Mouse (Mus musculus): ENCODE measurements around the gene Fxyd2.

The Fxyd2 gene

DNA sequence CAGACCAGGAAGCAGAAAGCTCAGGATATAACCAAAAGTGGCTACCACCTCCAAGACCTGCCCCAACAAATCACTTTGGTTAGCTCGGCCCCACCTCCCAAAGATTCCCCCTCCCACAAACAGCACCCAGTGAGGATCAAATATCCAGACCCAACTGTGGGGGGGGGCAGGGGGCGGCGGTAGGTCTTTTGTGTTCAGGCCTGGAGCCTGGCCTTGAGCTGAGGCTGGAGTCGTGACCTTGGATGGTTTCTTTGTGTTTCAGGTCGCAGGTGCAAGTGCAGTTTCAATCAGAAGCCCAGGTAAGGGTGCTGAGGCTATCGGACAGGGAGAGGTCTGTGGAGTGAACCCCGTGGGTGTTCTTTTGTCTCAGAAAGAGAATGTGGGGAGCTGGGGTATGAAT, 8.2 kb upstream of the Fxyd2 start:
- no peak for DNase-seq (ENCODE audit: low spot score in 2 of 2)

- DNase-seq (ENCODE audit: low spot score in 2 of 2): no peak
These were observed 4.3 kb upstream of the Fxyd2 start for GRCm38 (mm10) chr9:45395218-45395617.

GRCm38 (mm10) chr9:45395796-45396195, 3.7 kb upstream of the Fxyd2 start:
- no peak for DNase-seq (ENCODE audit: low spot score in 2 of 2)

- DNase-seq (ENCODE audit: low spot score in 2 of 2): no peak
These were observed 1.1 kb upstream of the Fxyd2 start for GRCm38 (mm10) chr9:45398336-45398735.

- DNase-seq (ENCODE audit: low spot score in 2 of 2): no peak
These were observed 2.4 kb downstream of the Fxyd2 start for GRCm38 (mm10) chr9:45401851-45402250.

- DNase-seq (ENCODE audit: low spot score in 2 of 2): no peak
These were observed 3.5 kb downstream of the Fxyd2 start for GRCm38 (mm10) chr9:45402957-45403356.

- DNase-seq (ENCODE audit: low spot score in 2 of 2): no peak
These were observed 6.2 kb downstream of the Fxyd2 start for GRCm38 (mm10) chr9:45405694-45406093.

- DNase-seq (ENCODE audit: low spot score in 2 of 2): no peak
These were observed 7.3 kb downstream of the Fxyd2 start for GRCm38 (mm10) chr9:45406808-45407207.

DNA sequence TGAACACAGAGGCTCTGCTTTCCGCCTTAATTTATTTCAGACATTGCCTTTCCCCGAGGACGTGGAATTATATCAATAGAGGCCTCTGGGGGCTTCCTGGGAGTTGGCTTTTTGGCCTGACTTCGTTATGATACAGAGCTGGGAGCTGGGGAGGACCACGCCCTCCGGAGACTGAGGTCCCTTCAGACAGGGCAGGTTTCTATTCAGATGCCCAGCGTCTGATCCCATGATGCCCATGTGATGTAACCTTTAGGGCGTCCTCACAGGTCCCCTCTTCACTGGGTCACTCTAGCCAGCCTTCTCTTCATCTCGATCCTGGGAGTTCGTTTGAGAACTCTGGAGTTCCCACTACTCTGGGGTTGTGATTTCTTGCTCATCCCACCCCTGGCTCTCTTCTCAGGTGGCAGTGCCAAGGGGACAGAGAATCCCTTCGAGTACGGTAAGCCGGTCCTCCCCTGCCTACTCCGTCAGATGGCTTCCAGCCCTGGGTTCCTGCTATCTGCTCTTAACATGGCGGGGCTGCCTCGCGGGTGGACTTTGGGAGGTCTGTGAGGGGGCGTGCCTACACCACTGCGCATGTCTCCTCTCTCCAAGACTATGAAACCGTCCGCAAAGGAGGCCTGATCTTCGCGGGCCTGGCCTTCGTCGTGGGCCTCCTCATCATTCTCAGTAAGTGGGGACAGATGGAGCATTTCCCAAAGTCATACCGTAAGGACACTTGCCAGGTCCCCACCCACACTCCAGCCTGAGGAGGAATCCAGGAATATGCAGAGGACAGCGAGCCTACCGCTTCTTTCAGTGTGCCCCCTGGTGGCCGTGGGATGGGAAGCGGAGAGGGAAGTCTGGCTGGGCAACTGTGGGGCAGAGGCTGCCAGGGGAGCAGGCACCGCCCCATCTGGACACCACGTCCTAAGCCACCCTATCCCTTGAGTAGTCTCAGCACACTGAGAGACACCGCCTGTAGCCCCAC, 8.5 kb downstream of the Fxyd2 start:
- DNase-seq (ENCODE audit: low spot score in 2 of 2): peak in 1 of 2 experiments; percentile 85

DNA sequence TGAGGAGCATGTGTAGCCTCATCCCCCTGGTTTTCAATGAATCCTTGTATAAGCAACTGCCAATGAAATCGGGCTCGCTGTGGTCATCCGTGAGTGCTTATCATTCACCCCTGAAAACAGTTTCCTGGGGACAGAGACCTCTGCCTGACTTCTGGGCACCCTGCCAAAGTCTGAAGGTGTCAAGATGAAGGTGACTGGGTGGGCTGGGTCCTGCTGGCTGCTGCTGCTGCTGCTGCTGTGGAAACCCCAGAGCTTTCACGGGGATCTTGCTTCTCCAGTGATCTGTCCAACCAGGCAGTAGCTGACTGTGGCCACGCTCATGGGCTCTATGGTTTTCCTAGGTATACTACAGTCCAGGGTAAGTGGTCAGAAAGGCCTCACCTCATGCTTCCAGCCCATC, 10.7 kb downstream of the Fxyd2 start:
- DNase-seq (ENCODE audit: low spot score in 2 of 2): no peak

GRCm38 (mm10) chr9:45410614-45411013, 11.1 kb downstream of the Fxyd2 start:
- DNase-seq (ENCODE audit: low spot score in 2 of 2): no peak

DNA sequence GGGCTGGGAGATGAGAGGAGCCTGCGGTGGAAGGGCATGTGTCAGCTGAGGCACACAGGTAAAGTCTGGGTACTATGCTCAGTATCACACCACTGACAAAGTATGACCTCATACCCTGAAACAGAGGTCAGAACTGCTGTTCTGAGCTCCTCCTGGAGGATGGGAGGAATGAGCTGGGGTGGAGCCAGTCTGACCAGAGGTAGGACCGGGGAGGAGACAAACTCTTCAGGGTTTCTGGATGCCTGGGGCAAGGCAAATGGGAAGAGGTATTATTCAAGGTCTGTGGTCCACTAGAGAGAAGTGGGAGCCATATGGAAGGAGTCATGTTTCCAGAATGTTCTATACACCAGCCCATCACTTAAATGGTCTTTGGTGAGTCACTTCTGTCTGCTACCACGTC, 11.6 kb downstream of the Fxyd2 start:
- DNase-seq (ENCODE audit: low spot score in 2 of 2): no peak

DNA sequence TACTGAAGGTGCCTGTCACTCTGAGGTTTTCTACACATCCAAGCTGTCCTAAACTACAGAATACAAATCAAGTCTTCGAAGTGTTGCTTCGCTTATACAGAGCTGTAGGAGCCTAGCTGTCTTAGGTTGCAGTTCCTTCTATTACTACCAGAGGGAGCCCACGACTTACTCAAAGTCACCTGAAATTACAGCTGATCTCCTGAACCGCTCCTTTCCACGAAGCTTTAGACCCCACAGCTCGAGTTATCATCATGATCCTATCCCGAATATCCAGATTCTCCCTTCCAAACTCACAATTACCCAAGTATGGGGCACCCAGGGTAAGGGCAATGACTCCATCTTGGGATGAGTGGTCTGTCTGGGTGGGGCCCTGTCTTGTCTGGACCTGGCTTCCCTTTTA, 12.3 kb downstream of the Fxyd2 start:
- DNase-seq (ENCODE audit: low spot score in 2 of 2): peak in 1 of 2 experiments; percentile 68

- peak; percentile 54 to 91 for DNase-seq (ENCODE audit: low spot score in 2 of 2)
These were observed 12.8 kb downstream of the Fxyd2 start for GRCm38 (mm10) chr9:45412287-45412686.

- DNase-seq (ENCODE audit: low spot score in 2 of 2): no peak
These were observed 13.4 kb downstream of the Fxyd2 start for GRCm38 (mm10) chr9:45412700-45413477.

DNA sequence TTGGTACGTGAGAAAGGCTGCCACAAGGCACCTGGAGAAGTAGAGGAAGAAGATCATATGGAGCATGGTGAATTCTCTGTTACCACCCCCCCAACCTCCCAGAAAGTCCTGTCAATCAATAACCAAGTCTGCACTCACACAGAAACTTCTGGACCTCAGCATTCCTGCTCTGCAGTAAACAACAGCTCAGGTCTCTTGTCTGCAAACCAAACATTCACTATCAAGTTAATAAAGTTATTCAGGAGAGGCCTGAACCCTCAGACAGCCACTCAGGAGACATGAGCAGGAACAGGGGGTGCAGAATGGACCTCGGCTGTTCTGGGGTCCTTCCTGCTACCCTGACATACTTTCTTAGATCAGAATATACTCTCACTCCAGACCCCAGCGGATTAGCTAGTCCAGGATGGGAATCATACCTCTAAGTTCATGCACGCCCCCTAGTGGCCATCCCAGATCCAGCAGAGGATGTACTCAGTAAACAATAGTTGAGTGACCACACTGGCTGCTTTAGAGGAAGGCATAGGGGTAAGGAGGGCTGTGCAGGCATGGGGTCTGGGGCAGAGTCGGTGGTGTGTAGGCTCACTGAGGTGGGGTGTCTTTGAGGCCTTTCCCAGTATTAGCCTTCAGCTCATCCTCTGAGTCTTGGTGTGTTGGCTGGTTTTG, 14.1 kb downstream of the Fxyd2 start:
- peak in 1 of 2 experiments; percentile 28 for DNase-seq (ENCODE audit: low spot score in 2 of 2)

DNA sequence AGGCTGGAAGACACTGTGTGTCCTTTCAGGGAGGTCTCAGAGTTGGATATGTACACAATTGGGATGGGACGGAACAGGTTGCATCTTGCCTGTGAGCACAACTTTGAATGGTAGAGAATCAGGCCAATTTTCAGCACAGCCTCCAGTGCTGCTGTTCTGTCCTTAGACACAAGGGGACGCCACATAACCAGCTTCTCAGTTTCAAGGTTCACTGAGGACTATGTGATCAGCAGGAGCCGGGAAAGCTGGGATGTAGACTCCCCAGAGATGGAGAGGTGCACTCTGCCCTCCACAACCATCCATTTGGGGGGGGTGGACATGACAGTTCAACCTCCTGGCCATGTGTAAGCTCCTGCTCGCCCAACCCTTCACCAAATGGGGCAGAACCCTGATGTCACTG, 16.4 kb downstream of the Fxyd2 start:
- DNase-seq (ENCODE audit: low spot score in 2 of 2): peak in 1 of 2 experiments; percentile 87

DNA sequence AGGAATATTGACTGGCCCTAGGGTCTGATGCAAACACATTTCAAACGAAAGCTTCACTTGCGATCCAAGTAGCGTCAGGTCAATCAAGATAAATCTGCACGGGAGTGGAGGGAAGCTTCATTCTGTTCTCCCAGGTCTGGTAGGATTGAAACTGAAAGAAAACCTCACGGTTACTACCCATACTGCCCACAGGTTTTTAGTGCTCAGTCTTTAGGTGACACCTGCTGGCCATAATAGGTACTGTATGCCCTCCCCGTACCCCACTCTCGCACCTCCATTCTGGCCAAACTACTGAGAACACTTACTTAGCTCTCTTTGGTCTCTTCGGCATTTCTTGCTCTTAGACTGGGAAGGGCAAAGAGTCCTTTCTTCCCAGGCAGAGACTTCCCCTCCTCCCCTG, 17.8 kb downstream of the Fxyd2 start:
- peak in 1 of 2 experiments; percentile 63 for DNase-seq (ENCODE audit: low spot score in 2 of 2)

GRCm38 (mm10) chr9:45418252-45418651, 18.8 kb downstream of the Fxyd2 start:
- DNase-seq (ENCODE audit: low spot score in 2 of 2): peak in 1 of 2 experiments; percentile 46

GRCm38 (mm10) chr9:45421209-45421608, 21.7 kb downstream of the Fxyd2 start:
- DNase-seq (ENCODE audit: low spot score in 2 of 2): no peak

- no peak for DNase-seq (ENCODE audit: low spot score in 2 of 2)
These were observed 23.4 kb downstream of the Fxyd2 start for GRCm38 (mm10) chr9:45422761-45423298.

- DNase-seq (ENCODE audit: low spot score in 2 of 2): no peak
These were observed 27.0 kb downstream of the Fxyd2 start, which contains the start of gene Dscaml1 for GRCm38 (mm10) chr9:45426456-45426855. Gene Dscaml1 (plus strand): TSS chr9:45426628.

Measured in left cerebral cortex, adult 9 months (tissue).